In the genomic region with DNA sequence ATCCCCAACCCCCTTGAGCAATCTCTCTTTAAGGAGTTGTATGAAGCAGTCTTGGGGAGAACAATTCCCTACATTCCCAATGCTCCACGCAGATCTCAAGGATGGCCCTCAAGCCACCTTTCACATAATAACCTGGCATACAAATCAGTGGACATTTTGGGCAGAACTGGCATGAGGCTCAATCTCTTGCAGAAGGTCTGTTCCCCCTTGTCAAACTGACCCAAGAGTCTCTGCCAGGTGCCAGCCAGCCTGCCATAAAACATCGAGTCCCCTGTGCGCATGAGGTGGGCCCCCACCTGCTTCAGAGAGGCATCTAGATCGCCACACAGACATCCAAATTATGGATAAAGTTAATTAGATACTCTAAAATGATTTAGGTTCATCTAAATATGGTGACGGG, we compare ENCODE assay signal across 11 mouse cellular contexts.
"Had no signal": no experiment of that assay in that cellular context is flagged by ENCODE, and none has a peak within 500 bp of the region (broad histone marks: within the 10 kb centered on the region; RNA-seq: fewer than 3 reads in every experiment).

No protein-coding gene starts in this region.

- H3K9ac ChIP-seq: liver, embryonic 15.5 days; neural tube, embryonic 12.5 days had no signal

- H3K4me3 ChIP-seq: layer of hippocampus, adult 2 months; liver, embryonic 15.5 days; neural tube, embryonic 12.5 days had no signal

- DNase-seq: kidney, postnatal 36 days; left cerebral cortex, postnatal 4 days; lung, adult 2 months; lung, postnatal 36 days; midbrain, embryonic 14.5 days; thymus, adult 18-20 months; thymus, postnatal 14 days had no signal

- H3K4me2 ChIP-seq: liver, embryonic 11.5 days; liver, embryonic 15.5 days; neural tube, embryonic 12.5 days had no signal

- H3K27me3 ChIP-seq: liver, embryonic 15.5 days; neural tube, embryonic 12.5 days had no signal

- H3K36me3 ChIP-seq: liver, embryonic 15.5 days; neural tube, embryonic 12.5 days had no signal

- H3K27ac ChIP-seq: layer of hippocampus, adult 2 months; liver, embryonic 15.5 days; neural tube, embryonic 12.5 days had no signal

- H3K9me3 ChIP-seq: liver, embryonic 15.5 days; neural tube, embryonic 12.5 days had no signal
